Mouse (Mus musculus) induced T-regulatory cell, adult 2 months (primary cell): Measurements from ENCODE around the gene 4931409K22Rik.
A peak's percentile ranks its signal among the peaks of the same experiment; 100 is the strongest.

ENCODE experiments used
- DNase-seq: peaks from one replicate; pipeline ENCODE4 v3.0.0-alpha.2; 2012; ENCODE audit warnings: low read depth

Gene 4931409K22Rik

DNA sequence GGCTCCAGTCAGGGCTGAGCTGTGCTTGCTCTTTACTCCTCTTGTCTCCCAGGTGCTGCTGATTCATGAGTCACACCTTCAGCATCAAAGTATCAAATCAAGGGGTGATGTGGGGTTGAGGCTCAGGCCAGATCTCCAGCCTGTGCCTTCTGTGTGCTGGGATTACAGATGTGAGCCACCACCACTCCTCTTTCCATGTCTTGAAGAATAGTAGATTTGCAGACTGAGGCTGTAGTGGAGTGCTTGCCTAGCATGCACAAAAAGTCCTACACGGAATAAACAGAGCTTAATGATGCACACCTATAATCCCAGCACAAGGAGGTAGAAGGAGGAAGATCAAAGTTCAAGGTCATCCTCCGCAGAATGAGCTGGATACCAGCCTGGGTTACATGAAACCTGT, at the start of gene 4931409K22Rik:
Gene 4931409K22Rik, minus strand, starts transcription at position 101 of the 400 bp plus-strand sequence.
- DNase-seq, result no peak

DNA sequence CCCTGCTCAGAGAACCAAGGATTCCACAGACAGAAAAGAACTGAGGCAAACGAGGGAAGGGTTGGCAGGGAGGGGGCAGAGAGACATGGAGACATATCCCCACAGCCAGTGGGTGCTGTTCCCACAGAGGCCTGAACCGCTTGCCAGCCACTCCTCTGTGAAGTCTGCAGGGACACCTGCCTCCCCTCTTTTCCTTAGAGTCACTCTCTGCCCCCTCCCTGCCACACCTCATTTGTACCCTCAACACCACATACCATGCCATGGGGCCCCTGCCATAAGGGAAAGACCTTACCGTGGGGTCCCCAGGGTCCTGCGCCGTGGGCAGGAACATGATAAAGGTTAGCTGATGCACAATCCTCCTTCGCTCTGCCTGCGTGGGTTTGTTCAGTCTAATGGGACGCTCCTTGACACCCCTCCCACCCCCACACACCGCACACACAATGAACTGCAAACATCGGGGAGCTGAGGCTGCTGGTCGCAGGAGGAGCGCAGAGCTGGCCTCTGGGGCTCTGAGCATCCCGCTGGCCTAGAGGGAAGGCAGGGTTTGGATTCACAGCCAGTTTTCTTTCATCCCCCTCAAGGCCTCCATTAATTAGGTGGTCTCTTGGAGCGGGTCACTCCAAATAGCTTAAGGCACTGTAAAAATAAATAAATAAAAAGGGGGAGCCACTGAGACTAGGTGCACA, 49.5 kb upstream of the 4931409K22Rik start:
- no peak for DNase-seq

DNA sequence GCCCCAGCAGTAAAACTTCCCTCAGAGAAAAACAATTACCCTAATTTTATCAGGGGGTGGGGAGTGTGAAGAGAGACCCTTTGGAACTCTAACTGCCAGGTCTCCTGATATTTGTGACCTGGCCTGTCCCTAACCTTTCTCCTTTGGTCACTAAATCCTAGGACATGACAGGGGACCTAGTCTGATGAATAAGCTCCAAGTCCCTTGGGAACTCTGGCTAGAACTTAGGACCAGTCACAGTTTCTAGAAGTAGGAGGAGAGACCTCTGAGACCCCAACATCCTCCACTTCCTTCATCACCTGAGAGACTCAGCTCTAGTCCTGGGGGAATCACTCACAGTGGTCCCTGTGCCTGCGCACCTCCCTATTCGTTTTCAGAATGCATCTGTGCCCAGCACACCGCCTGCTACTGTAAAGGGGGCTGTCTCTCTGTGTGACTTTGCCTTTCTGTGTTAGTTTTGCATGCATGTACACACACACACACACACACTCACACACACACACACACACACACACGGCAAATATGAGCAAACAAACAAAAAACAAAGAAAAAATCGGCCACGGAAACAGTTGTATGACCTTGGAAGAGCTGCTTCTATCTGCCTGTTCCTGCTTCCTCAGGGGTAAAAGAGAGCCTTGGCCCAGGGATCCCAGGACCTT, 48.8 kb upstream of the 4931409K22Rik start:
- no peak for DNase-seq

DNA sequence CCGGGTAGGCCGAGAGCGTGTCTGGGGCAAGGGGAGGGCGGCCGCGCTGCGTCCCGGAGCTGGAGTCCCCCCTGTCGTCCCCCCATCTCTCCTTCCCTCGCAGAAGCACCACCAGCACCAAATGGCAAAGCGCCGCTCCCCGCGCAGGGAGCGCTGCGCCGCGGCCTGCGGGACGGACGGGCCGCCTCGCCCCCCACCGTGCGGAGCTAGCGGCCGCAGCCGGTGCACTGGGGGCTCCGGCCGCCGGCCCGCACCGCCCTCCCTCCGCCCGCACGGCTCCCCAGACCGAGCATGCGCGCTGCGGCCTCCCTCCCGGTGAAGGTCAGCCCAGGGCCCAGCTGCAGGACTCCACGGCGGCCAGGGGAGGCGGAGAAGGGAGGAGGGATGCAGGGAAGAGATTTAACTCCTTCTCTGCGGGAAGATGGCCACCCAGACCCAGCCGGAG, 48.1 kb upstream of the 4931409K22Rik start:
- no peak for DNase-seq

DNA sequence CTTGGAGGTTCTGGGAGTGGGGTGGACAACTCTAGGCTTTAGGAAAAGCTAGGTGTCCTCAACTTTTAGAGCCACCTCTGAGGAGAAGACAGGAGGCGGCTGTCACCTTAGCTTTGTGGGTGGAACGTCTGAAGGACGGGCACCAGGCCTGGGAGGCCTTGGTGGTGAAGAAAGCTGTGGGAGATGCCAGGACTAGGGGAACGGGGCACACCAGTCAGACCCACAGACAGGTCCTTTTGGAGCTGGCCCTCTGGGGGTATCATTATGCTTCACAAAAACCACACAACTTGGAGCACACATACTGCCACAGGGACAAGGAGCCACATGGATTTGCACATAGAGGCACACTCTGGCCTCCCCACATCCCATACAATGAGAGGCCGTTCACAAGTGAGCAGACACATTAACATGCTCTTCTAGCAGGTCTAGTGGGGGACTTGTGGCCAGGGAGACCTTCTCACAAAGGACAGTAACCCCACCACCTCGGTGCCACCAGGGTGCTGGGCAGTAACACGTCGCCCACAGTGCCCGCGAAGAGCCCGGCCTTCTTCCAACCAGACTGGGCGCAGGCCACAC, 47.6 kb upstream of the 4931409K22Rik start:
- no peak for DNase-seq

DNA sequence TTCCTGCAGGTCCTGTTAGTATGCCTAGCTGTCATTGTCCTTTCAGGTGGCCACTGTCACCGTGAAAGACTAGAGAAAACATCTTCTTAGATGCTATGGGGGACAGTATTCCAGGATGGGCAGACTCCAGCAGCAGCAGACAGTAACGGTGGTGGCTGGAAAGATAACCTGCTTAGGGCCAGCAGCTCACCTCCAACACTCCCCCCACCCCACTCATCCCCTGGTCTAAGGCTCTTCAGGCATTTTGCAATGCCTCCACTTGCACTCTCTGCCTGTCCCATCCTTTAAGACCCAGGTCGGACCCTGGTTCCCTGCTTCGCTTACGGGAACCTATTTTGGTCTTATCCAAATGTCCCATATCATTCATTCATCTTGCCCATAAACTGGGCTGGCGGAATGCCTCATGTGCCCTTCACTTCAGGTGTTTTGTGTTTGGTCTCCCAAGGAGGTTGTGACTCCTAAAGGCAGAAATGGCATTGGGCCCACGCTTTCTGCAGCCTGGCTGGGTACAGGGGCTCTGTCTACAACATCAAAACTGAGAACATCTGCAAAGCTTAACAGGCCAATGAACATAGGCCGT, 46.9 kb upstream of the 4931409K22Rik start:
- DNase-seq, result no peak

DNA sequence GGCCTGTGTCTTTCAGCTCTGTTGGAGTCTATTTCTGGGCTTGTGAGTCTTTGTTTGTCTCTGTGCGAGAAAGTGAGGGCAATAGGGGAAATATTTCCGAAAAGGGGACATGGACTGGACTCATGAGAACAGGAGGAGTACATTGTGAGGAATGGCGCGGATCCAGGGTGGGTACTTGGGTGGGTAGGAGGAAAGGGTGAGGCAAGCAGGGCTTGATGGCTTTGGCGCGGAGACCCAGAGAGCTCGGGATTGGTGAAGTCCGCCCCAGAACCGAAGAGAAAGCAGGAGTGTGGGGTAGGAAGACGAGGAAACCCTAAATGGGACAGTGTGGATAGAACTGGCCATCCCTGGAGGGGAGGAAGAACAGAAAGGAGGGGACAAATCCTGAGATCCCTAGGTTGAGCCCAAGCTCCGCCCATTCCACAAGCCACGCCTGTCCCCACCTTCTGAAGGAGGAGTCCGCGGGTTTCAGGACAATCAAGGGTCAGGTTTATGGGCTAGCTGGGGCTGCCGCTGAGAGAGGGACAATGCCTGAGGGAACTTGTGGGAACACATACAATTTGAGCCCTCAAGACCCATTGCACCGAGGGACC, 46.2 kb upstream of the 4931409K22Rik start:
- DNase-seq, result peak; percentile 43

DNA sequence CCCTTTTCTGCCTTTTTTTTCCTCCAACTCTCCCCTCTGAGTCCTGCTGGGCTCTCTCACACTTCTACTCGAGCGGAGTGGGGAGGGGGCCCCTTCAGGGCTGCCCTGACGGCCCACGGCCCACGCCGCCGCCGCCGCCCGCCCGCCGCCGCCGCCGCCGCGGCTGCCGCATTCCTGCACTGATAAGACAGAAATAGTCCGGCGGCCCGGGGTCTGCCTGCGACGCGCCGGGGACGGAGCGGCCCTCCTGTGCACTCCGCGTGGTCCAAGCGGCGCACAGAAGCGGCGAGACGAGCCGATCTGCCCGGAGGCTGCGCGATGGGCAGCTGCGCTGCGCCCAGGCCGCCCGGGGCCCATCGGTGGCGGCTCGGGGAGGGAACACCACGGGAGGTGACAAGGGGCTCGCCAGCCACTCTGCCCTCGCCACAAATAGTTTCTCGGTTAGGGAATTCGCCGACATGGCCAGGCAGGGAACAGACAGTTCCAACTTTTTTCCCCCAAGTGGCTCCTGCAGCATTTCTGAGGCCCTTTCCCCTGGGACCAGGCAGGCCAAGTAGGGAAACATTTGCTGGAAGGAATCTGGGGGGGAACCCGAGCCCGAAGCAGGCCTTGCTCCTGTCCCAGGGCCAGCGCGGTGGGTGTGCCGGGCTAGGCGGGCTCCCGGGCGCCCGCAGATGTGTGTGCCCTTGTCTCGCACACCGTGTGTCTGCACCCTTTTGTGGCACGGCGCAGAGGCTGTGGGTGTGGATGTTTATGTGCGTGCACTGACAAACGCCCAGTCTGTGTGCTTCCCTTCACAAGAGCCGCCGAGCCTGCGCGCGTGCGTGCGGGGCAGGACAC, 45.5 kb upstream of the 4931409K22Rik start:
- DNase-seq, result peak; percentile 47

DNA sequence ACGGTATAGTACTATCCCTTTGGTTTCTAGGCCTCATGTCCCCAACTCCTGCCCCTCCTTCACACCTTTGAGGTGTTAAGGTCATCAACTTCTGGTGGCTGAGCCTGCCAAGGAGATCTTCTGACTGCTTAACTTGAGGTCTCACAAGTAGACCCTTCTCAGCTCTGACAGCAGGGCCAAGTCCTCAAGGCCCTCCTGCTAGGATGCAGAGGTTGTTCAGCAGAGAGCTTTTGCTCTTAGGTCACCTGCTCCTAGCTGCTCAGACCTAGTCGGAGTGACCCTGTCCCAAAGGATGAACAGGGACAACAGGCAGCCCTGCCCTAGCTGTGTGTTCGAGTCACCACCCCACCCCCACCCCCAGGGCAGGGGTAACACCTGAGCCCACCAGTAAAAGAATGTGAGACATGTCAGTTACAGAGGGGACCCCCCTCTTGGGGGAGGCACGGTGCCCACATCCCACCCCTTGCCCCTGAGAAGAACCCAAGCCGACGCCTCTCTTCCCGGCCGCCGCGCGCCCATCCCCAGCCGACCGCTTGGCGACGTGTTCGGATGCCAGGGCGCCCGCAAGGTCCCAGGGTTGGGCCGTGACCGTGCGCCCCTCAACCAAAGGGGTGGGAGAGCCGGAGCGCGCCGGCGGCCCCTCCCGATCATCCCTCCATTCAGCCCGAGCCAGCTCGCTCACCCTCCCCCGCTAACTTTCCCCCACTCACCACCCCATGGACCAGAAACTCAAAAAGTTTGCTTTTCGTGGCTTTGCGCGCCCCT, 44.6 kb upstream of the 4931409K22Rik start:
- DNase-seq, result peak; percentile 25

DNA sequence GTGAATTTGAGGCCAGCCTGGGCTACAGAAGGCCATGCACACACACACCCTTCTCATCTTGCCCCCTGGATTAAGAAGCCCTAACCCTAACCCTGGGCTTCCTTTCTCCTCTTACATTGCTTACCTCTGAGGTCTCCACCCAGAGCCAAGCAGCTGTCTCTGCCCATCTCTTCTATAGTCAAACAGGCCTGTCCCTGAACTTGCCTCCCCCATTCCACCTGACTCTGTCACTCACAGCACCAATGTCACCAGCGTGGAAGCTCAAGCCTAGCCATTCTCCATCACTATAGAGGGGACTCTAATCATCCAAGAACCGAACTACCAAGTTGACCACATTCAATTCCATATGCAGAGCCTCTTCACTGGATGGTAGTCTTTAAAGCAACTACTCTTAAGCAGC, 43.6 kb upstream of the 4931409K22Rik start:
- no peak for DNase-seq

DNA sequence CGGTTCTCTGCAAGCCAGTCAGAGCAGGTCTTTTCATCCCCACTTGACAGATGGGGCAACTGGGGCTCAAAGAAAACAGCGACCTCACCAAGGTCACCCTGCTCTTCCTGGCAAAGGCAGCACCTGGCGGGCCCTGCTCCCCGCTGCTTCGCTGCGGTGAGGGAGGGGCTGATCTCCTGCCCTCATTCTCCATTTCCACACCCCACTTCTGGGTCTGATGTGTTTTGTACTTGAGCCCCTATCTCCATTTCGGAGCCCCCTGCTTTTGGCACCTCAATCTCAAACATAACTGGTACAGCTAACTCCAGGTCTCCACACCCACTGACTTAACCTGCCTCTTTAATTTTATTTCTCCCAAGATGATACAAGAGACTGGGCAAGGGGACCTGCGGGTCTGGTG, 42.5 kb upstream of the 4931409K22Rik start:
- no peak for DNase-seq

DNA sequence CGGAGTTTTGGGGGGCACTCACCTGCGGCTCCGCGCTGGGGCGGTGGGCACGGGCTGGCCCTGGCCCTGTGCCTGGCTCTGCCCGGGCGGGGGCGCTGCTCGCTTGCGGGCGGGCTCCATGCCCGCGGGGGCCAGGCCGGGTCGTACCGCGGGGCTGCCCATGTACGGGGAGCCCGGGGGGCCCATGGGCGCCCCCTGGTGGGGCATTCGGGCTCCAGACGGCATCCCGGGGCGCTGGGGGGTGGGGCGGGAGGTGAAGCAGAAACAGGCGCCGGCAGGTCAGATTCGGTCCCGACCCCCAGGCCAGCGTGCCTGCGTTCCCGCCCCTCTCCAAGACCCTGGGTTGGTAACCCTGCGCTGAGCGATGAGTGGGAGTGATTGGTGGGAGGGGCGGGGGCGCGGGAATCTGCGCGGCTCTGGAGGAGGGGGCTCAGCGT, 42.0 kb upstream of the 4931409K22Rik start:
- peak; percentile 79 for DNase-seq

DNA sequence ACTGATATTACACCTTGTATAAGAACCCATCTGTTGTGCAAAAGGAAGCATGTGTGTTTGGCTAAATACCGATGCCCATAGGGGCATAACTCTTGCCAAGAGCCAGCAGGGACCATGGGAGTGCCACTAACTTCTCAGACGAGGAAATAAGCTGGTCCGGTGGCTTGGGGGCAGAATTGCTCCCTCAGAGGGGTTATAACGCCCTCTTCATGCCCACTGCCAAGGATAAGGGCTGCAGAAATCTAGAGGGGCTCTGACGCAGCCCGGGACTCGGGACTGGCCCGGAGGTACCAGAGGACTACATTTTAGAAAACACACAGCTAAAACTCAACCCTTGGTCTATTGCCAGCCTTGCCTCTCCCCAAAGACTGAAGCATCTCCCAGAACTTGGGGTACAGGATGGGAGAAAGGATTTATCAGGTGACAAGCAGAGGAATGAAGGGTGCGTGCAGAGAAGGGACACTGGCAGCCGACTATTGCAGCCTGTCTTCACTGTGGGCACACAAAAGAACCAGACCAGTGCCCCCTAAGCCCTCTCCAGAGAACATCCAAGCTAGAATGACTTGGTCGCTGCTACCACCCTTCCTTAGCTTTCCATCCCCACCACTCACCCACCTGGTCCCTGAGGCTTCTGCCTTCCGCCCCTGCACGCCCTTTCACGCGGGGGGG, 41.4 kb upstream of the 4931409K22Rik start:
- DNase-seq, result no peak

DNA sequence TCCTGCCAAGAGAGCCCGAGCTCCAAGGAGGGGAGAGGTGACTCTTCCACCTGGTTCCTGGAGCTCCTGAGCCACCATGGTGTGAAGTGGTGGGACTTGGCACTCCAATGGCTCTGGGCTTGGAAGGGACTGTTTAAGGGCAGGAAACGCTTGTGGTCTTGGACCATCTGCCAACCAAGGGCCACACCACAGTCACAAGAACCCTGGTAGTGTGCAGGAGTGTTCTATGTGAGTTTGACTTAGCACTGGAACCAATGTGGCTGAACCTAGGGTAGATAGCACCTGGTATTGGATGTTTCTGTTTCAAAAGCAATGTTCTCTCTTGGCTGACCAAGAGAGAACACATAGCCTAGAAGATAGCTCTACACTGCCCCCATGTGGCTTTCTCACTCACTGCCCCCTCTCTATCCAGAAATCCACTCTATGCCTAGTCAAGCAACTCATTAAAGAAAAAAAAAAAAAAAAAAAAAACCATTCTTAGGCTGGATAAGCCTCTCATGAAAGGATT, 40.7 kb upstream of the 4931409K22Rik start:
- peak; percentile 92 for DNase-seq

DNA sequence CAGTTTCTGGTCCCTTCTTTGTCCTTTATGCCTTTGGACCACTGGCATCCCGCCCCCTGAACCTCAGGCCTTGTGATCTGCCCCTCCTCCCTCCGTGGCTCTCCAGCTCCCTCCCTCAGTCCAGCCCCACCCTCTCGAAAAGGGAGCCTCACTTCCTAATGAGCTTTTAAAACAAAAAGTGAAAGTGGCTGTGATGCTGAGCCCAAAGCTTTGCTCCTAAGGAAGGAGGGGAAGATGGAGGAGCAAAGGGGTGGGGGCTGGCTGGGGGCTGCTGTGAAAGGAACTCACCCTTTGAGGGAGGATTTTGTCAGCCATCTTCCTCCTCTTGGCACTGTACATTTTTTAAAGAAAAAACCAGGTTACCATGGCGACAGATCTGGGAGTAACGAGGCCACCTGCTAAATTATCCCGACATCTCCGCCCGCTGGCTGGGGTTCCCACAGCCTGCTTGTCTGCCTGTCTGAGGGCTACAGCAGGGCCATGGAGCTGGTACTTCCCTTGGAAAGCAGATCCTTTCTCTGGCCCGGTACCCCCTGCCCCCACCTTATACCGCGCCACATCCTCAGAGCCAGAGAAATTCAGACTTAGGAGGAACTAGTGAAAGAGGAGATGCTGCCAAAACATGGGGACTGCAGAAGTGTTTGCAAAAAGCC, 40.0 kb upstream of the 4931409K22Rik start:
- DNase-seq, result peak; percentile 68

DNA sequence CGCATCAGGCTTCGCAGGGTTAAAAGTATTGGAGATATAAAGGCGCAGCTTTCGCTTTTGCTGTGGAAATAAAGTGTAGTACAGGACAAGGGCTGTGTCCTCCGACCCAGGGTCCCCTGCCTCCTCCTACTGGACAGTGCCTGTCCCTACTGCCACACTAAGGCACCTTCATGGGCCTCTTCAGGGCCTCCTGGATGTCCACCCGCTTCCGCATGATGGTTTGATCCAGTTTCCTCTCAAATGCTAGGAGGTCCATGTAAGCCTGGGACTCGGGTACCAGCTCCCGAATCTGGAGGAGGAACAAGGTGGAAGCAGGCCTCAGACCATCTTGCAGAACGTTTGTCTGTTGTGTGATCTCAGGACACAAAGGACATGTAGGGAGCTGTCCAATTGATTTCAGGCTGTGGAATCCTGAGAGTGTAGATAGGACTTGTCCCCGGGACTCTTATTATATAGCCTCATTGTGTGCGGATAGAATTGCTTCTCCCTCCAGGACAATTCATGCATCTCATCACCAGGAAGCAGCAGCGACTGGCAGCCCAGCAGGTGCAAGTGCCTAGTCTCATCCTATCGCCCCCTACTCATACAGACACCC, 39.3 kb upstream of the 4931409K22Rik start:
- peak; percentile 19 for DNase-seq

DNA sequence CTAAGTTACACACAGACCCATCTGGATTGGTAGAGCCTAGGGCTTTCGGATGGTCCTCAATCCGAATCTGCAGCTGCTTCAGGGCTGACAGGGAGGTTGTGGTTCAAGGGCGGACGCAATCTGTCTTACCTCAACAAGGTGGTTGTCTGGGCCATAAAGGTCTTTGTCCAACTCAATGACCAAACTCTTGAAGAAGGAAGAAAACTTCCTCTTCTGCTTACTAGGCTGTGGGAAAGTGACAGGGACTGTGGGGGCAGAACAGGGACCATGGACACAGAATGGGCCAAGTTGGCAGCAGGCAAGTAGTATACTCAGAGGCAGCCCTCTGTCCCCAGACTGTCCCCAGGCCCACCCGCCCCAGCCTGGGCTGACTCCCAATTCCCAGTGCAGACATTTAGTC, 38.7 kb upstream of the 4931409K22Rik start:
- DNase-seq, result no peak

DNA sequence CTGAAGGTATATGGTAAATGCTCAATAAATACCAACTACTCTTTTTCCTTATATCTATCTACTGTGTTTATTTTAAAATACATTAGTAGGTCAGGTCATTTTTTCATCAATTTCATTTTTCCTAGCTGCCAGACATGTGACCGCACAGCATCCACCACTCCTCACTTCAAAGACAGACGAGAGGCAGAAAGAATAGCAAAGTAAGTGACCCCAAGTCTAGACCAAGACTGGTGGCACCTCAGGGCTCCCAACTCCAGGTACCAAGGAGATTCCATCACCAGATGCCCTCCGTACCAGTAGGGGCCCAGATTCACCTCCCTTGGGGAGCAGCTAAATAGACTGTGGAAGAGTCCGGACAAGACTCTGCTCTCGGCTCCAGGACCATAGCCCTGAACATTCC, 37.7 kb upstream of the 4931409K22Rik start:
- no peak for DNase-seq

DNA sequence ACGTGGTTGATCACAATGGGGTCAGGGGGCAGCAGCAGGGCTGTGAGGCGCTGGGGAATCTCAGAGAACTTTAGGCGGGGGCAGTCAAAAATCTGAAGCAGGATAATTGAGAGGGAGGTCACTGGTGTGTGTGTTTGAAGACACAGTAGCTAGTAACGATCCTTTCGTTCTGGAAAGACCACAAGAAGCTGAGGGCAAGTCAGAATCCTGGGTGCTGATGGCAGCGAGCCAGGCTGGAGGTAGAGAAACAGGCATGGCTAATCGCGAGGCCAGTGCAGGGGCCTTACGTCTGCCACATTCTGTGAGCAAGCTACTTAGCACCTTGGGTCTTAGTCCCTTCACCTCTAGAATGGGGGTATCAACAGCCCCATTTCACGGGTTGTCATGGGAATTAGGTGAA, 37.3 kb upstream of the 4931409K22Rik start:
- no peak for DNase-seq
